Mouse (Mus musculus) testis, adult 2 months (tissue): ENCODE data around the gene Gm3453. TPM values are rescaled to one million over a fixed set of nuclear protein-coding genes. Genes with fewer than 3 reads are reported as not detected.
"Not testable (repeated sequence)": the region's sequence is repeated elsewhere in the genome, so short reads cannot be mapped to it uniquely, and the experiment has no call there.

Experiments
- H3K27ac ChIP-seq: fragments of 200-500 bp; 2 replicates; pipeline ENCODE4 v1.5.1; 2012; ENCODE audit warnings: low read depth, low read length; ENCODE audit not compliant: control insufficient read depth, insufficient read depth
- H3K27me3 ChIP-seq: fragments of 200-500 bp; 2 replicates; pipeline ENCODE4 v1.6.1; 2012; ENCODE audit warnings: mild to moderate bottlenecking, low read length, moderate library complexity; ENCODE audit not compliant: control insufficient read depth, insufficient read depth
- H3K36me3 ChIP-seq: fragments of 200-500 bp; 2 replicates; pipeline ENCODE4 v1.6.1; 2012; ENCODE audit warnings: mild to moderate bottlenecking, low read length; ENCODE audit not compliant: control insufficient read depth, insufficient read depth
- H3K4me1 ChIP-seq: fragments of 200-500 bp; 2 replicates; pipeline ENCODE4 v1.6.1; 2012; ENCODE audit warnings: low read length; ENCODE audit not compliant: control insufficient read depth, insufficient read depth
- H3K4me3 ChIP-seq: fragments of 200-500 bp; 2 replicates; pipeline ENCODE4 v1.5.1; 2012; ENCODE audit warnings: low read depth, mild to moderate bottlenecking, low read length, moderate library complexity, mixed read lengths; ENCODE audit not compliant: control insufficient read depth
- polyA plus RNA-seq: library from polyadenylated mRNA; depleted of rRNA; stranded (reverse); fragments of >200 nt; gene quantifications from 2 replicates; pipeline ENCODE4 v1.2.3, GENCODE M21; 2012; rRNA removed

The Gm3453 gene
- polyA plus RNA-seq, result 6.4 and 6.5 TPM in 2 replicates

GRCm38 (mm10) chr14:5979037-5979436, at the start of gene Gm3453:
TSS of gene Gm3453 (minus strand) at chr14:5979137.
- not testable (repeated sequence) for H3K4me3 ChIP-seq, H3K27ac ChIP-seq, H3K4me1 ChIP-seq, H3K36me3 ChIP-seq, H3K27me3 ChIP-seq

GRCm38 (mm10) chr14:5987136-5987535, 8.2 kb upstream of the Gm3453 start:
- not testable (repeated sequence) for H3K4me3 ChIP-seq, H3K27ac ChIP-seq, H3K36me3 ChIP-seq, H3K4me1 ChIP-seq, H3K27me3 ChIP-seq

GRCm38 (mm10) chr14:5962441-5962840, 16.5 kb downstream of the Gm3453 start:
- not testable (repeated sequence) for H3K27me3 ChIP-seq, H3K27ac ChIP-seq, H3K4me1 ChIP-seq, H3K4me3 ChIP-seq, H3K36me3 ChIP-seq

GRCm38 (mm10) chr14:5961635-5962034, 17.3 kb downstream of the Gm3453 start, which contains the start of gene Gm3248:
TSS of gene Gm3248 (minus strand) at chr14:5961745.
- not testable (repeated sequence) for H3K27ac ChIP-seq, H3K27me3 ChIP-seq, H3K4me1 ChIP-seq, H3K36me3 ChIP-seq
- H3K4me3 ChIP-seq, result peak within 1 kb of the TSS; percentile 37

GRCm38 (mm10) chr14:5961102-5961501, 17.8 kb downstream of the Gm3453 start:
- not testable (repeated sequence) for H3K4me1 ChIP-seq, H3K27me3 ChIP-seq, H3K27ac ChIP-seq, H3K36me3 ChIP-seq
- peak overlapping the region; percentile 37 for H3K4me3 ChIP-seq

- H3K4me1 ChIP-seq, H3K4me3 ChIP-seq, H3K27me3 ChIP-seq, H3K36me3 ChIP-seq, H3K27ac ChIP-seq: not testable (repeated sequence)
These were observed 18.5 kb downstream of the Gm3453 start for GRCm38 (mm10) chr14:5960479-5960878.

GRCm38 (mm10) chr14:5923276-5923675, 55.7 kb downstream of the Gm3453 start:
- H3K27ac ChIP-seq, H3K4me3 ChIP-seq, H3K4me1 ChIP-seq, H3K36me3 ChIP-seq, H3K27me3 ChIP-seq: not testable (repeated sequence)

Other genes starting within 250 kb of the Gm3453 start
- 3.9 and 6.4 TPM in 2 replicates for gene Gm3373, start 237.6 kb downstream of the Gm3453 start, polyA plus RNA-seq
- 2.3 and 2.5 TPM in 2 replicates for gene Gm3383, start 171.2 kb downstream of the Gm3453 start, polyA plus RNA-seq
- gene Gm3424, start 148.8 kb downstream of the Gm3453 start, polyA plus RNA-seq, result 6.0 and 10.2 TPM in 2 replicates
- gene Gm8237, start 98.8 kb downstream of the Gm3453 start, polyA plus RNA-seq, result 0.36 and 0.47 TPM in 2 replicates
- gene Gm3248, start 17.4 kb downstream of the Gm3453 start, polyA plus RNA-seq, result 0.59 and 0.99 TPM in 2 replicates
- gene Gm6337, start 79.1 kb upstream of the Gm3453 start, polyA plus RNA-seq, result 5.4 and 5.6 TPM in 2 replicates
- gene Gm8206, start 114.8 kb upstream of the Gm3453 start, polyA plus RNA-seq, result 0.57 TPM in 2 replicates
- gene Gm3468, start 129.5 kb upstream of the Gm3453 start, polyA plus RNA-seq, result 0.42 and 0.64 TPM in 2 replicates
- 12.6 and 17.1 TPM in 2 replicates for gene Gm3476, start 146.7 kb upstream of the Gm3453 start, polyA plus RNA-seq
- gene Gm21560, start 240.2 kb upstream of the Gm3453 start, polyA plus RNA-seq, result 0.67 and 1.2 TPM in 2 replicates